Mouse (Mus musculus): ENCODE results near the gene Alk. TPM values are rescaled to one million over a fixed set of nuclear protein-coding genes. Genes with fewer than 3 reads are reported as not detected.

Gene Alk
- total RNA-seq, 2 experiments from 2014 or later = not detected

- no peak for ATAC-seq (replicated peaks; ENCODE audit: low FRiP score, poor library complexity, severe bottlenecking)
Measured at GRCm38 (mm10) chr17:72414676-72415075, 189.8 kb downstream of the Alk start.

GRCm38 (mm10) chr17:72404813-72405212 is 199.6 kb downstream of the Alk start:
- ATAC-seq (replicated peaks; ENCODE audit: low FRiP score, poor library complexity, severe bottlenecking) = no peak

- ATAC-seq (replicated peaks; ENCODE audit: low FRiP score, poor library complexity, severe bottlenecking) = no peak
Measured at GRCm38 (mm10) chr17:72401861-72402260, 202.6 kb downstream of the Alk start.

GRCm38 (mm10) chr17:72401349-72401748 is 203.1 kb downstream of the Alk start:
- ATAC-seq (replicated peaks; ENCODE audit: low FRiP score, poor library complexity, severe bottlenecking) = no peak

- no peak for ATAC-seq (replicated peaks; ENCODE audit: low FRiP score, poor library complexity, severe bottlenecking)
Measured at GRCm38 (mm10) chr17:72399331-72400059, 204.9 kb downstream of the Alk start.

- no peak for ATAC-seq (replicated peaks; ENCODE audit: low FRiP score, poor library complexity, severe bottlenecking)
Measured at GRCm38 (mm10) chr17:72395956-72396355, 208.5 kb downstream of the Alk start.

- no peak for ATAC-seq (replicated peaks; ENCODE audit: low FRiP score, poor library complexity, severe bottlenecking)
Measured at GRCm38 (mm10) chr17:72368991-72369390, 235.4 kb downstream of the Alk start.

GRCm38 (mm10) chr17:72362811-72363496 is 241.5 kb downstream of the Alk start:
- no peak for ATAC-seq (replicated peaks; ENCODE audit: low FRiP score, poor library complexity, severe bottlenecking)

GRCm38 (mm10) chr17:72361961-72362360 is 242.5 kb downstream of the Alk start:
- ATAC-seq (replicated peaks; ENCODE audit: low FRiP score, poor library complexity, severe bottlenecking) = no peak

- no peak for ATAC-seq (replicated peaks; ENCODE audit: low FRiP score, poor library complexity, severe bottlenecking)
Measured at GRCm38 (mm10) chr17:72356759-72357302, 247.6 kb downstream of the Alk start.

GRCm38 (mm10) chr17:72339437-72339836 is 265.0 kb downstream of the Alk start:
- ATAC-seq (replicated peaks; ENCODE audit: low FRiP score, poor library complexity, severe bottlenecking) = no peak

GRCm38 (mm10) chr17:72332909-72333308 is 271.5 kb downstream of the Alk start:
- ATAC-seq (replicated peaks; ENCODE audit: low FRiP score, poor library complexity, severe bottlenecking) = no peak

GRCm38 (mm10) chr17:72325941-72326340 is 278.5 kb downstream of the Alk start:
- ATAC-seq (replicated peaks; ENCODE audit: low FRiP score, poor library complexity, severe bottlenecking) = no peak

- no peak for ATAC-seq (replicated peaks; ENCODE audit: low FRiP score, poor library complexity, severe bottlenecking)
Measured at GRCm38 (mm10) chr17:72319576-72319975, 284.9 kb downstream of the Alk start.

- no peak for ATAC-seq (replicated peaks; ENCODE audit: low FRiP score, poor library complexity, severe bottlenecking)
Measured at GRCm38 (mm10) chr17:72299651-72300050, 304.8 kb downstream of the Alk start.

GRCm38 (mm10) chr17:72296349-72296748 is 308.1 kb downstream of the Alk start:
- no peak for ATAC-seq (replicated peaks; ENCODE audit: low FRiP score, poor library complexity, severe bottlenecking)

- ATAC-seq (replicated peaks; ENCODE audit: low FRiP score, poor library complexity, severe bottlenecking) = no peak
Measured at GRCm38 (mm10) chr17:72293267-72293580, 311.2 kb downstream of the Alk start.

GRCm38 (mm10) chr17:72292444-72293266 is 311.8 kb downstream of the Alk start:
- ATAC-seq (replicated peaks; ENCODE audit: low FRiP score, poor library complexity, severe bottlenecking) = no peak

- ATAC-seq (replicated peaks; ENCODE audit: low FRiP score, poor library complexity, severe bottlenecking) = no peak
Measured at GRCm38 (mm10) chr17:72285961-72286360, 318.5 kb downstream of the Alk start.

- no peak for ATAC-seq (replicated peaks; ENCODE audit: low FRiP score, poor library complexity, severe bottlenecking)
Measured at GRCm38 (mm10) chr17:72278296-72278695, 326.1 kb downstream of the Alk start.

Measured in erythroblast, adult 5-6 weeks (primary cell).